Mouse (Mus musculus): ENCODE results near the gene Slc44a3. TPM values are rescaled to one million over a fixed set of nuclear protein-coding genes. Genes with fewer than 3 reads are reported as not detected.

Gene Slc44a3
- total and polyA plus RNA-seq, 2 experiments from 2014 or later: 0.40 to 0.48 TPM

- H3K4me3 ChIP-seq (ENCODE audit: low read depth, low read length): no peak overlapping the region
- no peaks in the 10 kb centered on the region for H3K27me3 ChIP-seq (ENCODE audit: insufficient read depth, low read length)
- H3K36me3 ChIP-seq (ENCODE audit: insufficient read depth): no peaks in the 10 kb centered on the region
- no peak for TF ChIP-seq CTCF (IDR thresholded peaks at IDR 0.05; ENCODE audit: low read depth)
- ATAC-seq: no peak
- H3K4me2 ChIP-seq (ENCODE audit: low read depth): no peak overlapping the region
- H3K27ac ChIP-seq (ENCODE audit: low read depth, low read length): no peak overlapping the region
- no peaks in the 10 kb centered on the region for H3K9me3 ChIP-seq (ENCODE audit: low read length)
- H3K9ac ChIP-seq: no peak overlapping the region
- DNase-seq: no peak
- WGBS: 80% methylated on average over 4 of the region's 4 CpGs
- H3K4me1 ChIP-seq (ENCODE audit: insufficient read depth): no peaks in the 10 kb centered on the region
Measured at GRCm38 (mm10) chr3:121574386-121574785, 42.2 kb upstream of the Slc44a3 start.

GRCm38 (mm10) chr3:121573858-121574257, 41.7 kb upstream of the Slc44a3 start:
- no peaks in the 10 kb centered on the region for H3K36me3 ChIP-seq (ENCODE audit: insufficient read depth)
- 89% methylated on average over 7 of the region's 7 CpGs for WGBS
- ATAC-seq (no peak), DNase-seq (no peak)
- no peaks in the 10 kb centered on the region for H3K27me3 ChIP-seq (ENCODE audit: insufficient read depth, low read length)
- H3K4me1 ChIP-seq (ENCODE audit: insufficient read depth): no peaks in the 10 kb centered on the region
- no peak overlapping the region for H3K27ac ChIP-seq (ENCODE audit: low read depth, low read length)
- H3K4me2 ChIP-seq (ENCODE audit: low read depth): no peak overlapping the region
- no peak overlapping the region for H3K9ac ChIP-seq
- TF ChIP-seq CTCF (IDR thresholded peaks at IDR 0.05; ENCODE audit: low read depth): no peak
- H3K4me3 ChIP-seq (ENCODE audit: low read depth, low read length): no peak overlapping the region
- H3K9me3 ChIP-seq (ENCODE audit: low read length): no peaks in the 10 kb centered on the region

DNA sequence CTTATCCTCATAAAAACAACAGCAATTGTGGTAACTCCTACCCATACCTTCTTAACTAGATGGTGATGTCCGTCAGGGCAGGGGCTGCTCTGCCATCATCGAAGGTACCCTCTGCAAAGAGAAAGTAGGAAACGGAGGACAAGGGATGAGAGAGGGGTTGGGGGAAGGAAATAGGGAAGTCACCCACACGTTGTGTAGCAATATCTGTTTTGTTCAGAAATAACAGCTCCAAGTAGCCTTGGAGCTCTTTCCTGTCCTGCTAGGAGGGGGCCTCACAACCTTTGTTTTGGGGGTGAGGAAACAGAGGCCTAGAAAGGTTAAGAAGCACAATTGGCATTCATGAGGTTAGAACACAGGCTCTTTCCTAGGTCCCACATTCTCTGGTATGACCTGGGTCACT, 39.3 kb upstream of the Slc44a3 start:
- TF ChIP-seq CTCF (IDR thresholded peaks at IDR 0.05; ENCODE audit: low read depth): no peak
- Histone ChIP-seq H3K9ac (no peak overlapping the region), H3K36me3 (ENCODE audit: insufficient read depth) (no peaks in the 10 kb centered on the region), H3K9me3 (ENCODE audit: low read length) (no peaks in the 10 kb centered on the region), H3K4me3 (ENCODE audit: low read depth, low read length) (no peak overlapping the region), H3K4me1 (ENCODE audit: insufficient read depth) (no peaks in the 10 kb centered on the region), H3K27me3 (ENCODE audit: insufficient read depth, low read length) (no peaks in the 10 kb centered on the region), H3K4me2 (ENCODE audit: low read depth) (no peak overlapping the region), H3K27ac (ENCODE audit: low read depth, low read length) (no peak overlapping the region)
- ATAC-seq: no peak
- DNase-seq: no peak
- 91% methylated on average over 4 of the region's 4 CpGs for WGBS

GRCm38 (mm10) chr3:121570623-121571022, 38.4 kb upstream of the Slc44a3 start:
- Histone ChIP-seq H3K9ac (no peak overlapping the region), H3K27ac (ENCODE audit: low read depth, low read length) (no peak overlapping the region), H3K36me3 (ENCODE audit: insufficient read depth) (no peaks in the 10 kb centered on the region), H3K9me3 (ENCODE audit: low read length) (no peaks in the 10 kb centered on the region), H3K4me1 (ENCODE audit: insufficient read depth) (no peaks in the 10 kb centered on the region), H3K27me3 (ENCODE audit: insufficient read depth, low read length) (no peaks in the 10 kb centered on the region), H3K4me3 (ENCODE audit: low read depth, low read length) (no peak overlapping the region), H3K4me2 (ENCODE audit: low read depth) (no peak overlapping the region)
- 90% methylated on average over 11 of the region's 11 CpGs for WGBS
- DNase-seq (no peak), ATAC-seq (no peak)
- no peak for TF ChIP-seq CTCF (IDR thresholded peaks at IDR 0.05; ENCODE audit: low read depth)

DNA sequence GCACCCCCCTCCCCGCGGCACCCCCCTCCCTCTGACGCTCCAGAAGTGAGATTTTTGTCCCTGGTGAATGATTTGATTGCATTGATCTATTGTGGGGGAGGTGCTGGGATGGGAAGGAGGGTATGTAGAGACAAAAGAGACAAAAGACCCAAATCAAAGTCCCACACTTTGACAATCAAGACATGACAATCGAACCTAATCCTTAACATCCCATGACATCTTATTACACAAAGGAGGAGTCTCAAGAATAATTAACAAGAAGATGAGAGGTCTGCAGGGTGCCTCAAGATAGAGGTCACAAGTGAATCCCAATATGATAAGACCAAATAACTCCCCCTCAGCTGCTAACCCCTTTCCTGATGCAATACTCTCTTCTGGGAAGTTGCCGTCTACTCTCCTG, 37.6 kb upstream of the Slc44a3 start:
- ATAC-seq (no peak), DNase-seq (no peak)
- H3K27ac ChIP-seq (ENCODE audit: low read depth, low read length): no peak overlapping the region
- H3K36me3 ChIP-seq (ENCODE audit: insufficient read depth): no peaks in the 10 kb centered on the region
- no peak overlapping the region for H3K9ac ChIP-seq
- H3K4me3 ChIP-seq (ENCODE audit: low read depth, low read length): no peak overlapping the region
- no peak for TF ChIP-seq CTCF (IDR thresholded peaks at IDR 0.05; ENCODE audit: low read depth)
- 60% methylated on average over 5 of the region's 5 CpGs for WGBS
- H3K27me3 ChIP-seq (ENCODE audit: insufficient read depth, low read length): no peaks in the 10 kb centered on the region
- no peaks in the 10 kb centered on the region for H3K4me1 ChIP-seq (ENCODE audit: insufficient read depth)
- H3K4me2 ChIP-seq (ENCODE audit: low read depth): no peak overlapping the region
- H3K9me3 ChIP-seq (ENCODE audit: low read length): no peaks in the 10 kb centered on the region

GRCm38 (mm10) chr3:121569004-121569403, 36.8 kb upstream of the Slc44a3 start:
- Histone ChIP-seq H3K9ac (no peak overlapping the region), H3K4me1 (ENCODE audit: insufficient read depth) (no peaks in the 10 kb centered on the region), H3K36me3 (ENCODE audit: insufficient read depth) (no peaks in the 10 kb centered on the region), H3K27me3 (ENCODE audit: insufficient read depth, low read length) (no peaks in the 10 kb centered on the region), H3K27ac (ENCODE audit: low read depth, low read length) (no peak overlapping the region), H3K9me3 (ENCODE audit: low read length) (no peaks in the 10 kb centered on the region), H3K4me2 (ENCODE audit: low read depth) (no peak overlapping the region), H3K4me3 (ENCODE audit: low read depth, low read length) (no peak overlapping the region)
- no peak for TF ChIP-seq CTCF (IDR thresholded peaks at IDR 0.05; ENCODE audit: low read depth)
- DNase-seq: no peak
- ATAC-seq: no peak
- WGBS: 86% methylated on average over 9 of the region's 9 CpGs

DNA sequence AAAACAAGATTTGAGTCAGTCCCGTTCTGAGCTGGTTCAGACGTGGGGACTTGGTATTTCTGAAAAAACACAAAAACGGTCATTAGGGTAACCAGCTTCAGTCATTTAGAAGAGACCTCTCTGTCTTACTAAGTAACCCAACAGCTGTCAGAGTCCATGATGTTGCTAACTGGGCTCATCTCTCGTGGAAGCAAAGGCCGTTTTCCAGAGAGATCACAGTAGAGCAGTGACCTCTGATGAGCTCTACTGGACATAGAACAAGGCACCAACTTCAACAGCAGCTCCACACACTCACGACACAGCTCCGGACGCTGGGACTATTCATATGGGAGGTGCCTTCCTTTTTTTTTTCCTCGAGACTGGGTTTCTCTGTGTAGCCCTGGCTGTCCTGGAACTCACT, 35.7 kb upstream of the Slc44a3 start:
- no peak overlapping the region for H3K27ac ChIP-seq (ENCODE audit: low read depth, low read length)
- ATAC-seq (no peak), DNase-seq (no peak)
- no peaks in the 10 kb centered on the region for H3K27me3 ChIP-seq (ENCODE audit: insufficient read depth, low read length)
- H3K4me1 ChIP-seq (ENCODE audit: insufficient read depth): no peaks in the 10 kb centered on the region
- WGBS: 95% methylated on average over 9 of the region's 9 CpGs
- H3K9me3 ChIP-seq (ENCODE audit: low read length): no peaks in the 10 kb centered on the region
- no peak overlapping the region for H3K4me3 ChIP-seq (ENCODE audit: low read depth, low read length)
- no peaks in the 10 kb centered on the region for H3K36me3 ChIP-seq (ENCODE audit: insufficient read depth)
- no peak overlapping the region for H3K9ac ChIP-seq
- no peak for TF ChIP-seq CTCF (IDR thresholded peaks at IDR 0.05; ENCODE audit: low read depth)
- no peak overlapping the region for H3K4me2 ChIP-seq (ENCODE audit: low read depth)

Measured in forebrain, postnatal 0 days (tissue).